Mouse (Mus musculus): ENCODE results near the gene S100a6.
A peak's percentile ranks its signal among the peaks of the same experiment; 100 is the strongest.

The S100a6 gene

DNA sequence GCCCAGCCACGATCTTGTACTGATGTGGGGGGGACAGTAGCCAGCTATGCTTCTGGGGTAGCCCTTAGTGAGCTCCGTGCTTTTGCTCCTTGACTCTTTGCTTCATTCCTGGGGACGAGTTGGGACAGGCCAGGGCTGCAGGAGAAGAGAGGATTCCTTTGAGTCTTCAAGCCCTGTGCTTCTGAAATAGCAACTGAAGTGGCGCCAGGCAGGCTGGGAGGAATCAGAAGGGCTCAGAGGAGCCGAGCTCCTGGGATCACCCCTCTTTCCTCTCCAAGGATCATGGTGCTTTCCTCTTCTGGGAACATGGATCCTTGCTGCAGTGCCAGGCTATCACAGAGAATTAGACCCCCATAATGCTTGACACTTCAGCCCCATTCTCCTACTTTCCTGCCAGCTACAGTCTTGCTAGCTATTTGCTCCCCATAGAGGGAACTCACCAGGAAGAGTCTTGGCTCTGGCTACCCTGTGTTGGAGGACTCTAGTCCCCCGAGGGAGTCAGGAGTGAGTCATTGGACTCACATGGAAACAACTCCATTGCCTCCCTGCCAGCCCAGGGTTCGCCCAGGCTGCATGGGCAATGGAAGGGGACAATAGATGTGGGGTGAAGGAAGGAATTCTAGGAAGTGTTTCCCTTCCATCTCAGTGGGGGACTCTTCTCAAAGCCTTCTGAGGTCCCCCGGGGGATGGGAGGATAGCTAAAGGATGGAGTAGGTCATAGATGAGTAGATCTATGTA is 12.1 kb upstream of the S100a6 start:
- DNase-seq (ENCODE audit: low spot score) = no peak

DNA sequence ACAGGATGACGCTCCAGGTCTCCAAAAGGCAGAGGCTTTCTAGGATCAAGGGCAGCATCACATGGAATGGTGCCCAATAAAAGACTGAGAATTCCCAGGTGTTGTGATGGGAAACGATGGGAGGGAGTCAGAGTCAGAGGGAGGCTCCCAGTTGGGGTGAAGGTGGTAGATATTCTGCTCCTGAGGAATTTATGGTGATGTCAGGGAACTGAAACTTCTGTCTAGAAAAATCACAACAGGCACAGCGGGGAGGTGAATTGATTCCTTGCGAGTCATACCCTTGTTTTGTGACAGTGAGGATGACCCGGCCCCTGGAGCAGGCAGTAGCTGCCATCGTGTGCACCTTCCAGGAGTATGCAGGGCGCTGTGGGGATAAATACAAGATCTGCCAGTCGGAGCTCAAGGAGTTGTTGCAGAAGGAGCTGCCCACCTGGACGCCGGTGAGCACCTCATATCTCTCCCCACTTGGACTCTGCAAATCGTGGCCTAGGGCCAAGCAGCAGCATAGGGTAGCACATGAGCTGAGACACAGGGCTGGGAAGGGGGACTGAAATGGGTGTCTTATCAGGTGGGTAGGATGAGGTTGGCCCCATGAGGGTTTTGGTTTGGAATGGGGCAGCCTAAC is 11.1 kb upstream of the S100a6 start, which contains the start of gene Gm42674:
Gene Gm42674 (plus strand): TSS at position 419 of the 625 bp plus-strand sequence.
- no peak for DNase-seq (ENCODE audit: low spot score)

DNA sequence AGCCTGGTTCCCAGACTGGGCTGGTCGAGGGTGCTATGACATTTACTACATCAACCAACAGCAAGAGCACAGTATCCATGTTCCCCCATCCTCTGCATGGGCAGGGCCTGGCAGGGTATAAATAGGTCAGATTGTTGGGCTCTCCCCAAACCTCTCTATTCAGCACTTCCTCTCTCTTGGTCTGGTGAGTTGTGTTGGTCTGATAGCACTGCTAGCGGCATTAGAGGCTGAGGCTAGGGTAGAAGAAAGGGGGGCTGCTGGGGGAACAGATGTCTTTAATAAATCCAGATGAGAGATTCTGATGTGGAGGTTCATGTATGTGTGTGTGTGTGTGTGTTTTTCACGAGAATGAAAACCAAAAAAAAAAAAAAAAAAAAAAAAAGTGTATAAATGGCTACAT is 9.1 kb upstream of the S100a6 start, which contains the start of gene S100a4:
Gene S100a4 (plus strand): TSS at position 149 of the 400 bp plus-strand sequence.
- DNase-seq (ENCODE audit: low spot score) = no peak

DNA sequence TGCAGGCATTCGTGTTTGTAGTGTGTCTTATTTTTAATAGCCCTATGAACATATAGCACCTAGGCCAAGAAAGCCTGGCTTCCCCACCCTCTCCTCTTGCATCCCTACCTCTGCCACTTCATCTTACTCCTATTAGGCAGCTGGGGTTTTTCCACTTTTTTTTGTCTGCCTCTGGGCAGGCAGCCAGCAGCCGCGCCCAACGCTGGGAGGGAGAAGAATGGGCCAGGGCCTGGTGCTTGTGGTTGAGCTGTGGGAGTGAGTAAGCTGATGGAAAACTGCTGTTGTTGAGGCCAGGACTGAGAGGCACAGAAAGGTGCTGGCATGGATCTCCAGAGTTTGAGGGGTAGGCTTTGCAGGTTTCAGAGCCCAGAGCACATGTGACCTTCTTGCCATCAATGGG is 8.3 kb upstream of the S100a6 start:
- peak; percentile 86 for DNase-seq (ENCODE audit: low spot score)

DNA sequence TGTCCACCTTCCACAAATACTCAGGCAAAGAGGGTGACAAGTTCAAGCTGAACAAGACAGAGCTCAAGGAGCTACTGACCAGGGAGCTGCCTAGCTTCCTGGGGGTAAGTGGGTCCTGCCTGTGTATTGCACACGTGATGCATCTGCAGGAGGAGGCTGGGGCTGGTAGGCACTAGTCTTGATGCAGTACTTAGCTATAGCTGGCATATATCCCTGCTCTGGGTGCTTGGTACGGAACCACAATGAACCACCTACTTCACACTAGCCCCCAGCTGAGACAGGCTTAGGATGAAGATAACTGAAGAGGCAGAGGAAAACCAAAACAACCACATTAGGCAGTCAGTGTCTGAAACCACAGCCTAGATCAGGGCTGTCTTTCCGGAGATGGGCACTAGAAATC is 7.6 kb upstream of the S100a6 start:
- no peak for DNase-seq (ENCODE audit: low spot score)

DNA sequence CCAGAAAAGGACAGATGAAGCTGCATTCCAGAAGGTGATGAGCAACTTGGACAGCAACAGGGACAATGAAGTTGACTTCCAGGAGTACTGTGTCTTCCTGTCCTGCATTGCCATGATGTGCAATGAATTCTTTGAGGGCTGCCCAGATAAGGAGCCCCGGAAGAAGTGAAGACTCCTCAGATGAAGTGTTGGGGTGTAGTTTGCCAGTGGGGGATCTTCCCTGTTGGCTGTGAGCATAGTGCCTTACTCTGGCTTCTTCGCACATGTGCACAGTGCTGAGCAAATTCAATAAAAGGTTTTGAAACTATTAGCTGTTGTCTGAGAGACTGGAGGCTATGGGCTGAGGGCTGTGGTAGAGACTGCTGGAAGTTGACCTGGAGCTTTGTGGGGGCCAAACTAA is 6.9 kb upstream of the S100a6 start:
- no peak for DNase-seq (ENCODE audit: low spot score)

DNA sequence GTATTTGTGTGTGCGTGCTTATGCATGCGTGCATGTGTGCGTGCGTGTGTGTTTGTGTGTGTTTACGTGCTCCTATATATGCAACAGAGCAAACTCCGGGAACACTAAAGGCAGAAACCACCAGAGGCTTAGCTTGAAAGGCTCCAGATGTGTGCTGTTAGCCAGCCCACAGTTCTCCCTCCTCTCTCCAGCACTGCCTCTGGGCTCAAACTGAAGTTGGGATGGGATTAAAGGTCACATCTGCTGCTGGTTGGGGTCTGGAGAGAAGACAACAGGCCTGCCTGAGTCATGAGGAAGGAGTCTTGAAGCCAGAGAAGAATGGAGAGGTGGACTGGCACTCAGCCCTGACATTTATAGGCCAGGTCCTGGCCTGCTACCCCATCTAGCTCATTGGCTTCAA is 6.5 kb upstream of the S100a6 start:
- DNase-seq (ENCODE audit: low spot score) = no peak

DNA sequence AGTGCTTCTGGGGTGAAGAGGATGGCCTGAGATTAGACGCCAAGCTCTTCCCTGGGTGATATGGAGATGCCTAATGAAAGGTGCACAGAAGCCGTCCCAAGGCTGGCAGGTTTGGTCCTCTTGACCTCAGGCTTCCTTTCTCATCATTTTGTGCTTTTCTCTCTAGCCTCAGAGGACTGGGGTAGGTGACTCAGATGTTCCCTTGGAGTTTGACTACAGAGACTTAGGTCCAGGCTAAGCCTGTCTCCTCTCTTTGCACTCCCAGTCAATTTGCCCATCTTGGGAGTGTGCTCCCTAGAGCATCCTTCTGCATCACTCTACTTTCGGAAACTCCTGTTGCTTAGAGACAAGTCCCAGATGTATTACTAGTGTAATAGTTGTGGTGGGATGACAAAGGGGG is 5.3 kb upstream of the S100a6 start:
- DNase-seq (ENCODE audit: low spot score) = no peak

DNA sequence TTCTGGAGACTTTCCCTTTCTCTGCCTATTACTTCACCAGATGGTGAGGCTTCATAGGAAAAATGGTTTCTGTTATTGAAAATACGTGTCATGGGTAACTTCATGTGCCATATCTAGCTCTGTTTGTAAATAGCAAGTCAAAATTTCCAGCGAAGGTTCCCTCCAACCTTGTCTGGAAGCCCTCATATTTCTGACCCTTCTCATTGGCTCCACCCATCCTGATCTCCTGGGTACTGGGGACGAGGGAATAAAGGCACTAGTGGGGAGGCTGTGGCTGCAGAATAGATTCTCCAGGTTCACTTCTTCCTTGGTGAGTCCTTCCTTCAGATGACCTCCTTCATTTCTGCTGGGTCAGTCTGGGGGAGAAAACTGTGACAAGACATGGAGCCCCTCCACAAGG is 4.5 kb upstream of the S100a6 start, which contains the start of gene S100a5:
Gene S100a5 (plus strand): TSS at position 301 of the 400 bp plus-strand sequence.
- DNase-seq (ENCODE audit: low spot score) = no peak

DNA sequence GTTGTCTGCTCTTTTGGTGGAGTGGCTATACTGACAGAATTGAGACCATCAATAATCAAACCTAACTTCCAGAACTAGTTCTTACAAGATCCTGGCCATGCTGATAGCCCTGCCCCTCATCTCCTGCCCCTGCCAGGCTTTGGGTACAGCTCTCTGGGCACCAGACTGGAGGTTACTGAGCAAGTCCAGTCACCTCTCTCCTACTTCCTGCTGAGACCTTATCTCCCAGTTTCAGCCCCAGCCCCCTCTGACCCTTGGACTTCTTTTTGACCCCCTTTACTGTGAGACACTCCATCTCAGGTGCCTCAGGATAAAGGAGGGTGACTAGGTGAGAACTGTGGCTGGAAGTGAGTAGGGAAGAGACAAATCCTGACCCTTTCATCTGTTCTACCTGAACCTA is 3.6 kb upstream of the S100a6 start:
- no peak for DNase-seq (ENCODE audit: low spot score)

DNA sequence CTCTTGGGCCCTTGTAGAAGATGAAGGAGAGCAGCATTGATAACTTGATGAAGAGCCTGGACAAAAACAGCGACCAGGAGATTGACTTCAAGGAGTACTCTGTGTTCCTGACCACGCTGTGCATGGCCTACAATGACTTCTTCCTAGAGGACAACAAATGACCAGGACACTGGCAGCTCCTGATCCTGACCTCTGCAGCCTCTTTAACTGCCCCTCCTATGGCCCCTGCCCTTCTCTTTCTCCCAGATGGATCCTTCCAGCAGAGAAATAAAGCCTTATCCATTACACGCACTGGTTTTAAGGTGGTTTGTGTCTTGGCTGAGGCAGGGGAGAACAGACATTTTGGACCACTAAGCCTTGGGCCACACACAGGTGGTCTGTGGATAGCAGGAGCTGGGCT is 1.2 kb upstream of the S100a6 start:
- DNase-seq (ENCODE audit: low spot score) = no peak

DNA sequence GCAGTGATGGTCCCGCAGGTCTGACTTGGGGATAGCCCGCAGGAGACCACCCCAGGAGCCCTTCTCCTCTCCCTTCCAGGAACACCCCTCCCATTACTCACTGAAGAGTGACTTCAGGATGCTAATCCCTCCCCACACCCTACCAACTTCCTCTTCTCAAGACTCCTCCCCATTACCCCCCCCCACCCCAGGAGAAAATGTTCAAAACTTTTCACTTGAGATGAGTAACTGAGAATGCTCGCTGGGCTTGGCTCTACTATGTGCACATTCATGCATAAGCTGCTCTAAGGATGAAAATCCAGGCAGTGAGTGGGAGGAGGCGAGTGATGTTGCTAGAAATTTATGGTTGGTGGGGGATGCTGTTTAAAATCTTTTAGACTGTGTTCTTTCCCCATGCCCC is 621 bp upstream of the S100a6 start:
- no peak for DNase-seq (ENCODE audit: low spot score)

DNA sequence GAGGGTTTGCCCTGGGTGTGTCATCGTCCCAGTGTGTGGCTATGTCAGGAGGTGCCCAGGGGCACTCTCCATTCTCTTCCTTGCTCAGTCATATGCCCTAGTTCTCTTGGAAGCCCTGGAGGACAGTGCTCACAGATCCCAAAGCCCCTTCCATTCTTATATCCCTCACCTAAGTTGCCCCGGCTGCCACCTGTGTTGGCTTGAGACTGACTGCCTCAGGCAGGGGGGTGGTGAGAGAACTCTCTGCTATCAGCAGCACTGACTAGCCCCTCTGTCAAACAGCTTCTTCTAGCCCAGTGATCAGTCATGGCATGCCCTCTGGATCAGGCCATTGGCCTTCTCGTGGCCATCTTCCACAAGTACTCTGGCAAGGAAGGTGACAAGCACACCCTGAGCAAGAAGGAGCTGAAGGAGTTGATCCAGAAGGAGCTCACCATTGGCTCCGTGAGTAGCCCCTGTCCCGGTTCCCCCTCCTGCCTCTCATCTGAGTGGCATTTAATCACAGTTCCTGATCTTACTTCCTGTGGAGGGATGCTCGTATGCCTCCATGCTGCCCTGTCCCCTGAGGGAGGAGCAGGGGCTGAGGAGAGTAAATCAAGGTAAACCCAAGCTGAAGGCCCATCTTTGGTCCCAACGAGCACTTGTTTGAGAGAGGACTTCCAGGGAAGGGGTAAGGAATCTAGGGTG is 922 bp downstream of the S100a6 start:
- no peak for DNase-seq (ENCODE audit: low spot score)

DNA sequence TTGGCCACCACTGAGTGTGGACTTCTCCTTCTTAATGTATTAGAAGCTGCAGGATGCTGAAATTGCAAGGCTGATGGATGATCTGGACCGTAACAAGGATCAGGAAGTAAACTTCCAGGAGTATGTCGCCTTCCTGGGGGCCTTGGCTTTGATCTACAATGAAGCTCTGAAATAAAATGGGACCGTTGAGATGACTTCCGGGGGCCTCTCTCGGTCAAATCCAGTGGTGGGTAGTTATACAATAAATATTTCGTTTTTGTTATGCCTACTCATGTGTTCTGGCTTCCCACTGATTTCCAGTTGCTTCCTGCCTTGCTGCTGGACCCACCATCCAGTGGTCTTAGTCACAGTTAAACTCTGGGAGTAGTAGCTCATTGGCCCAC is 1.5 kb downstream of the S100a6 start:
- no peak for DNase-seq (ENCODE audit: low spot score)

DNA sequence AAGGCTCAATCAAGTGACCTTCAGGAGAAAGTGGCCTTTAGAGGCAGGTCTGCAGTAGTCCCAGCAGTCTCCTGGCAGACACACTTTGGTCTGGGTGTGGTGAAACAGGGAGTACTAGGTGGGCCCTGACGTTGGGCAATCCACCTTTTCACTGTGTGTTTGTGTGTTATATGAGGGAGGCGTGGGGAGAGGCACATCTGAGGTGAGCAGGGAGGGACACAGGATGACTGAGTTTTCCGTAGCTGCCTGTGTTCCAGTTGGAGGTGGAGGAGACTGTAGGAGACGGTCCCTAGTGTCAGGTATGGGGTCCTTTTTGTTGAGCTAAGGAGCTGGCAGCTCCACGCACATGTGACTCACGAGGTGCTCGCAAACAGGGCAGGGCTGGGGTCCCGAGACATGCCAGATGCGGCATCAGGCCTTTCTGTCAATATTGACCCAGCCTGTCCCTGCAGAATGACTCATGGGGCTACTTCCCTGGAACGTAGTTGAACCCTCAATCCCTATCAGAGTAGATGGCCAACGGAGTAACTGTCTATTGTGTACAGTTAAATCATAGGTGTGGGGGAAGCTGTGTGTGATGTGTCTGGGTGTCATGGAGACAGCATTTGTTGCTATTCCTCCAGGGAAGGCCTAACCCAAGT is 2.0 kb downstream of the S100a6 start:
- no peak for DNase-seq (ENCODE audit: low spot score)

DNA sequence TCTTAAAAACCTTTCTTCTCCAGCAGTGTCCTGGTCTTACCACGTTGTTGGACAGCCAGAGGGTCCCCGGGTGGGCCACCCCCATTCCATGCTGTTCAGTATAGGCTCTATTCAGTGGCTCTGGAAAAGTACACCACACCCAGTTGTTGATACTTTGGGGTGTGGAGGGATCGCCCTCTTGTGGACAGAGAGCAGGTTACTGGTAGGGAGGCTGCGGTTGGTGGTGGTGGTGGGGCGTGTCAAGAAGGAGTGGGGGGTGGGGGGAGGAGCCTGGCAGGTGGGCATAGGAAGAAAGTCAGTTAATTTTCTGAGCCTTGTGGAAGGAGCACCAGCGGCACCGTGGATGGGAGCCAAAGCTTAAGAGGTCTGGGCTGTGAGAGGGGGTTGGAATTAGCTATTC is 2.7 kb downstream of the S100a6 start:
- DNase-seq (ENCODE audit: low spot score) = peak; percentile 69

DNA sequence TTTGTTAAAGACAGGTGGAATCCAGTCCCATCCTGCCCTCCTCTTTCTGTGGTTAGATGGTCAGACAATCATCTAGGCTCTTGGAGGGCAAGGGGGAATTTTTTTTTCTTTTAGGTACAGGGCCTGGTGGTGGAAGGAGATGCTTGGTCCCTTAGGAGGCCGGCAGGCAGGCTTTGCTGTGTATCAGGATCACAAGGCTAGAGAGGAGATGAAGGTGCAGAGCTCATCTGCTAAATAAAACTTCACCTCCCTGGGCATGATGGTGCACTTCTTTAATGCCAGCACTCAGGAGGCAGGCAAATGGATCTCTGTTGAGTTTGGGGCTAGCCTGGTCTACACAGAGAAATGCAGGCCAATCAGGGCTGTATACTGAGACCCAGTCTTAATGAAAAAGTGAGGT is 3.2 kb downstream of the S100a6 start:
- DNase-seq (ENCODE audit: low spot score) = no peak

DNA sequence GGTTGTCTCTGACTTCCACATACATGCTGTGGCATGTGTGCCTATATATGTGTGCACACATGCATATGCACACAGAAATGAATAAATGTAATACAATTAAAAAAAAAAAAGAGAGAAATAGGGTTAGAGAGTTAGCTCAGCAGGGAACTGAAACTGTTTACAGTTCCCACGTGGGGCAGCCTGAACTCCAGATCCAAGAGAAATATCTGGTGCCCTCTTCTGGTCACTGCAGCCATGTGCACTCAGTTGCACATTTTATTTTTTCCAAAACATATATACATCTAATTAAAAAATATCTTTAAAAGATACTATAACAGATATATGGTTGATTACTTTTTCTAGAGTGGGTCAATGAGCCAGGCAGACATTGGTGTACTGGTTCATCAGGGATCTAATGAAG is 4.9 kb downstream of the S100a6 start:
- DNase-seq (ENCODE audit: low spot score) = no peak

DNA sequence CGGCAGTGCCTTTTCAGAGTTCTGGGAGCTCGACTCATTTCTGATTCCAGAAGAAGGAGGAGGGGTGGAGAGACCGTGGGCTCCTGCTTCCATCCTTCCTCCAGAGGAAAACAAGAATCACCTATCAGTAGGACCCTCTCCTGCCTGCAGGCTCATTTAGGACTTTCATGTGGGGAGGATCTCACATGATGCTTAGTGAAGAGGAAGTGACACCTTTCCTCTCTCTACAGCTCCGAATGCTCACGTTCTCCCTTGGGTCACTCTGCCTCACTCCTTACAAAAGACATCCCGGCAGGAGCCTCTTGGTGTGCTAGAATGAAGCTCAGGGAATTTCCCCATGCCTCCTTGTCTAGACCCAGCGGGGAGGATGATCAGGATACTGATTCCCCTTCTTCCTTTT is 8.9 kb downstream of the S100a6 start:
- no peak for DNase-seq (ENCODE audit: low spot score)

DNA sequence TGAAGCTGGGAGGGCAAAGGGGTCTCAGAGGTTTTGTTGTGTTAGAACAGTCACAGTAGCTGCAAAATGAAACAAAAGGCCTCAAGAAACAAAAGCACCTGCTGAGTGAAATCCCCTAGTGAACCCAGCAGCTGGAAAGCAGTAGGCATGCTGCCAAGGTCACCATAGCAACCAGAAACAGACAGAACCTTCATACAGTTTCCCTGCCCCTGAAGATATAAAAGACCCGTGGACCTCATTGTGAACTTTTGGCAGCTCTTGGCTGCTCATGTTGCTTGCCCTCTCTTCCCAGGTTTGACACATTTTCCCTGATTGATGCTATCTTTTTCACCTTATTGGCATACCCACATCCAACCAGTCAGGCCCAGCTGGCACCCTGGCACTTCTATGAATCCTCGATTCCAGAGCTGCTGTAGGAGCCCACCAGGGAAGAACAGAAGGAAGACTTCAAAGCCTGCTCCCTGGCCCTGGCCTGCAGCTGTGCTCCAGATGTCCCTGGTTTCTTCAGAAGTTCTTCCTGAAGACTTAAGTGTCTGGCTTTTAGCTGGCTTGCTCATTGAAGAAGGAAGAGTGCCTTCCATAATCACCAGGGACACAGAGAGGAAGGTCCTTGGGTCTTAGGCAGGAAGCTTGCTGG is 10.9 kb downstream of the S100a6 start:
- peak; percentile 77 for DNase-seq (ENCODE audit: low spot score)

DNA sequence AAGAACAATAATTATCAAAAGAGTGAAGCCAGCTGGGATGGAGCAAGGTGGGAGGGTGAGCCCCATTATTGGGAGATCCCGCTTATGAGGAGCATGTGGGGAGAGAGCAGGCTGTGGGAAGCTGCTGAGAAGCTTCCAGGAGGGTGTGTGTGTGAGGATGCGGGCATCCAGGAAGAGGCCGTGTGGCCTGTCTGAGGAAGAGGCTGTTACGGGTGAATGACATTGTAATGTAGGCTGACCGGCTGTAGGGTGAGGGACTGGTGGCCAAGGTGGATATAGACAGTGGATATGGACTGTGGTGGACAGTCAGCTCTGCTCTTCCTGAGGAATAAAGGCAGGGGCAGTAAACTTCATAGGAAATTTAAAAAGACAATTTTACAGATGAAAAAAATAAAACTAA is 12.8 kb downstream of the S100a6 start:
- DNase-seq (ENCODE audit: low spot score) = no peak
